Mouse (Mus musculus) olfactory bulb, adult 2 months (tissue): ENCODE data around the gene Inip.

ENCODE experiments used
- CTCF ChIP-seq: fragments of 200-500 bp; IDR thresholded peaks from 2 replicates; pipeline ENCODE4 v1.5.1; 2012; ENCODE audit warnings: low read depth, mild to moderate bottlenecking, low read length, moderate library complexity; ENCODE audit not compliant: insufficient read depth
- POLR2A ChIP-seq: fragments of 200-500 bp; IDR thresholded peaks from 2 replicates; pipeline ENCODE4 v1.6.1; 2012; ENCODE audit warnings: mild to moderate bottlenecking, low read depth, low read length, moderate library complexity; ENCODE audit not compliant: insufficient read depth

DNA sequence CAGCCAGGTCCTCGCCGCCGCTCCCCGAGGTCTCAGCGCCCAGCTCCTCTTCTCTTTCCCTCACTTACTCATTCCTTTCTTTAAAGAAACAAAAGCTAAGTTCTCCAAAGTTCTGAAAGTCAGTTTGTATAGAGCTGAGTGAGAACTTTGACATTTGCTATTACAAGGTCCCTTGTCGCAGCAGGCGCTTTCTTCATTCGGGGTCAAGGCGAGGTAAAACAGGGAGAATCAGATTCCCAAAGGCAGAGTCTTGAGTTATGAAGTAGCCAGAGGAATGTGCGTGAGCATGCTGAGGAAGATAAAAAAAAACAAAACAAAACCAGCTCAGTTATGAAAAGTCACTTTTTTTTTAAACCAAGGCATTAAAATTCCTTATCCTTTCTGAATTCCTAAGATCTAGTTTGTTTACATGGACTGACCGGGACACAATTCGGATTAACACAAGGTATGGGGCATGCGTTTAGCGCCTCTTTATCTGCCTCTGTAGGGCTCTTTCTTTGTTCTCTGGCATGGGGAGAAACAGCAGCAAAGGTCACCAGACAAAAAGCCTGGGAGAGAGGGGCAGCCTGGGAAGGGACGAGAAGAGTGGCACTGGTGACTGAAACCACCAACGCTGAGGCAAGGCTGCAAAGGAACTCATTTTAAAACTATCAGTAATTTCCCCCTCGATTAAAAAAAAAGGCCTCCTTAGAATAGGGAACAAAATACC, 29.1 kb downstream of the Inip start:
- no peak for TF ChIP-seq CTCF
- no peak for TF ChIP-seq POLR2A
